34 mouse cellular contexts compared by ENCODE assay signal in the genomic region with DNA sequence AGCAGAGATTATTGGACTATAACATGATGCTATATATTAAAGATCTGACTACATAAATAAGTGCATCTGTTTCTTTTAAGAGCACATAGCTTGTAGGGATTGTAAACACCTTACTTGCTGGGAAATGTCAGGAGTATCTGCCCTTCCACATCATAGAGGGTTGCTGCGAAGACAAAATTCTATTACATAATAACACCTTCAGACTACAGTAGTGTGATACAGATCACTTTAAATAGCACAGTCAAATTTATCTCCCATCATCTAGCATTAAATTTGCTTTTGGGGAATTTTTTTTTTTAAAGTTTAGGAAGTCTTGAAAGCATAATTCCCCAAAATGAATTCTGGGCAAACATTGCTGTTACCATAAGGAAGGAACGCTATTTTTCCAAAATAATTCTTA. TPM values are rescaled to one million over a fixed set of nuclear protein-coding genes. Genes with fewer than 3 reads are reported as not detected.
"Had no signal": no experiment of that assay in that cellular context is flagged by ENCODE, and none has a peak within 500 bp of the region (broad histone marks: within the 10 kb centered on the region; RNA-seq: fewer than 3 reads in every experiment).

No protein-coding gene starts in this region.

- ATAC-seq: liver, embryonic 12.5 days; liver, postnatal 0 days; lung, postnatal 0 days; midbrain, embryonic 13.5 days; midbrain, embryonic 15.5 days; midbrain, embryonic 16.5 days had no signal

- H3K4me3 ChIP-seq: limb, embryonic 10.5 days; limb, embryonic 12.5 days; limb, embryonic 13.5 days; limb, embryonic 15.5 days; liver, embryonic 12.5 days; liver, embryonic 13.5 days; liver, embryonic 15.5 days; lung, embryonic 15.5 days; megakaryocyte, embryonic 14.5 days; midbrain, embryonic 10.5 days; midbrain, embryonic 12.5 days; midbrain, embryonic 13.5 days; midbrain, embryonic 15.5 days; myocyte had no signal

- DNase-seq: left cerebral cortex, postnatal 4 days; liver; liver, embryonic 13.5 days; liver, postnatal 0 days; lung, adult 18-20 months; lung, adult 2 months; lung, embryonic 14.5 days; lung, postnatal 10 days; lung, postnatal 14 days; lung, postnatal 36 days; lung, postnatal 4 days; midbrain, embryonic 14.5 days had no signal

- H3K27ac ChIP-seq: limb, embryonic 10.5 days; limb, embryonic 12.5 days; limb, embryonic 13.5 days; limb, embryonic 15.5 days; liver, embryonic 12.5 days; liver, embryonic 13.5 days; liver, embryonic 14.5 days; liver, embryonic 15.5 days; lung, embryonic 15.5 days; macrophage; midbrain, embryonic 10.5 days; midbrain, embryonic 12.5 days; midbrain, embryonic 13.5 days; midbrain, embryonic 15.5 days had no signal

RNA-seq across cellular contexts. Expression of a gene that starts 25.9 kb away (rescaled TPM):
- total RNA-seq: liver, adult 2 months; megakaryocyte progenitor cell, adult 5-6 weeks; megakaryocyte, adult 5-6 weeks; megakaryocyte-erythroid progenitor cell, adult 5-6 weeks; monocyte, adult 5-6 weeks had no signal

RNA-seq across cellular contexts. Expression of a gene that starts 41.8 kb away (rescaled TPM):
- total RNA-seq: megakaryocyte progenitor cell, adult 5-6 weeks; megakaryocyte, adult 5-6 weeks; megakaryocyte-erythroid progenitor cell, adult 5-6 weeks; monocyte, adult 5-6 weeks had no signal
